Mouse (Mus musculus) right cerebral cortex, adult 18-20 months (tissue): ENCODE data around the gene Mog.
"Not testable (repeated sequence)": the region's sequence is repeated elsewhere in the genome, so short reads cannot be mapped to it uniquely, and the experiment has no call there.

ENCODE experiments used
- DNase-seq: peaks from one replicate; pipeline ENCODE4 v3.0.0; 2022; ENCODE audit warnings: mixed read lengths

Gene Mog

GRCm38 (mm10) chr17:36992336-36993104 lies 30.7 kb downstream of the Mog start:
- DNase-seq: no peak

- DNase-seq: not testable (repeated sequence)
These were observed 32.6 kb downstream of the Mog start for GRCm38 (mm10) chr17:36990630-36991029.

GRCm38 (mm10) chr17:36989437-36989836 lies 33.8 kb downstream of the Mog start, which contains the start of gene H2-M5:
H2-M5 (minus strand) TSS chr17:36989537.
- no peak for DNase-seq

- DNase-seq: no peak
These were observed 34.7 kb downstream of the Mog start for GRCm38 (mm10) chr17:36988475-36988874.

- DNase-seq: no peak
These were observed 40.7 kb downstream of the Mog start for GRCm38 (mm10) chr17:36982253-36983155.

GRCm38 (mm10) chr17:36981845-36982244 lies 41.4 kb downstream of the Mog start:
- no peak for DNase-seq

GRCm38 (mm10) chr17:36981221-36981813 lies 41.9 kb downstream of the Mog start, which contains the start of gene 2410137M14Rik:
2410137M14Rik (minus strand) TSS chr17:36981237.
- peak; percentile 53 for DNase-seq

- DNase-seq: no peak
These were observed 49.9 kb downstream of the Mog start for GRCm38 (mm10) chr17:36973271-36973787.

- no peak for DNase-seq
These were observed 50.4 kb downstream of the Mog start for GRCm38 (mm10) chr17:36972791-36973190.

GRCm38 (mm10) chr17:36971172-36971850 lies 51.9 kb downstream of the Mog start:
- DNase-seq: no peak

GRCm38 (mm10) chr17:36970316-36970890 lies 52.8 kb downstream of the Mog start:
- DNase-seq: no peak

GRCm38 (mm10) chr17:36966875-36967274 lies 56.3 kb downstream of the Mog start:
- DNase-seq: no peak

GRCm38 (mm10) chr17:36961125-36961524 lies 62.1 kb downstream of the Mog start:
- DNase-seq: no peak
